Mouse (Mus musculus): ENCODE measurements around the gene Hist1h2bf. TPM values are rescaled to one million over a fixed set of nuclear protein-coding genes. Genes with fewer than 3 reads are reported as not detected.
"Not testable (repeated sequence)": the region's sequence is repeated elsewhere in the genome, so short reads cannot be mapped to it uniquely, and the experiment has no call there.

Gene Hist1h2bf
- total RNA-seq, 4 experiments from 2014 or later = 23.0 to 26.4 (median 24.2) TPM

GRCm38 (mm10) chr13:23591206-23591605 is 17.2 kb upstream of the Hist1h2bf start:
- DNase-seq (ENCODE audit: low spot score in 2 of 2) = no peak

GRCm38 (mm10) chr13:23586940-23587225 is 12.9 kb upstream of the Hist1h2bf start:
- no peak for DNase-seq (ENCODE audit: low spot score in 2 of 2)

GRCm38 (mm10) chr13:23586099-23586939 is 12.3 kb upstream of the Hist1h2bf start:
- no peak for DNase-seq (ENCODE audit: low spot score in 2 of 2)

- DNase-seq (ENCODE audit: low spot score in 2 of 2) = peak; percentile 51 to 71
These were observed 11.6 kb upstream of the Hist1h2bf start for GRCm38 (mm10) chr13:23585442-23586098.

- peak; percentile 51 to 66 for DNase-seq (ENCODE audit: low spot score in 2 of 2)
These were observed 11.0 kb upstream of the Hist1h2bf start for GRCm38 (mm10) chr13:23585029-23585441.

- no peak for DNase-seq (ENCODE audit: low spot score in 2 of 2)
These were observed 10.3 kb upstream of the Hist1h2bf start for GRCm38 (mm10) chr13:23584331-23584730.

GRCm38 (mm10) chr13:23583387-23584068 is 9.5 kb upstream of the Hist1h2bf start:
- DNase-seq (ENCODE audit: low spot score in 2 of 2) = no peak

GRCm38 (mm10) chr13:23582219-23583056 is 8.4 kb upstream of the Hist1h2bf start:
- DNase-seq (ENCODE audit: low spot score in 2 of 2) = no peak

GRCm38 (mm10) chr13:23581408-23582218 is 7.6 kb upstream of the Hist1h2bf start, which contains the start of gene Hist1h4d:
TSS of gene Hist1h4d (plus strand) at chr13:23581598.
- peak; percentile 96 to 99 for DNase-seq (ENCODE audit: low spot score in 2 of 2)

GRCm38 (mm10) chr13:23577835-23578234 is 3.8 kb upstream of the Hist1h2bf start:
- no peak for DNase-seq (ENCODE audit: low spot score in 2 of 2)

GRCm38 (mm10) chr13:23576906-23577639 is 3.1 kb upstream of the Hist1h2bf start:
- DNase-seq (ENCODE audit: low spot score in 2 of 2) = no peak

- DNase-seq (ENCODE audit: low spot score in 2 of 2) = no peak
These were observed 2.4 kb upstream of the Hist1h2bf start for GRCm38 (mm10) chr13:23576351-23576881.

- DNase-seq (ENCODE audit: low spot score in 2 of 2) = not testable (repeated sequence)
These were observed 1.9 kb upstream of the Hist1h2bf start for GRCm38 (mm10) chr13:23575864-23576313.

GRCm38 (mm10) chr13:23575271-23575851 is 1.4 kb upstream of the Hist1h2bf start, which contains the start of gene Hist1h3d:
TSS of gene Hist1h3d (plus strand) at chr13:23575763.
- DNase-seq (ENCODE audit: low spot score in 2 of 2) = peak in 1 of 2 experiments; percentile 59

GRCm38 (mm10) chr13:23574546-23575170 is 662 bp upstream of the Hist1h2bf start:
- not testable (repeated sequence) for DNase-seq (ENCODE audit: low spot score in 2 of 2)

GRCm38 (mm10) chr13:23573034-23573897 is 730 bp downstream of the Hist1h2bf start:
- DNase-seq (ENCODE audit: low spot score in 2 of 2) = not testable (repeated sequence)
